Mouse (Mus musculus) intestine, postnatal 0 days (tissue): ENCODE measurements at regions not wholly inside any gene's neighbourhood (a gene's known extent, or its start where the extent isn't known, plus 50 kb on each side); places are given as distances from the start of the nearest gene placed in this dataset.

Experiments used
- ATAC-seq: fragments of 200-750 bp; cut with Nextera tagmentation; 2 replicates; pipeline ENCODE4 v1.8.0; 2017; ENCODE audit warnings: mild to moderate bottlenecking, moderate TSS enrichment, moderate library complexity
- H3K27ac ChIP-seq: fragments of 300-500 bp; sonication (generic); 2 replicates; pipeline ENCODE4 v1.5.1; 2014; ENCODE audit warnings: mild to moderate bottlenecking, low read depth, low read length, moderate library complexity
- H3K27me3 ChIP-seq: fragments of 300-500 bp; sonication (generic); replicated peaks from 2 replicates; pipeline ENCODE4 v1.6.1; 2014; ENCODE audit warnings: low read length, mixed read lengths; ENCODE audit not compliant: control insufficient read depth, insufficient read depth
- H3K36me3 ChIP-seq: fragments of 300-500 bp; sonication (generic); 2 replicates; pipeline ENCODE4 v1.6.1; 2014; ENCODE audit warnings: mild to moderate bottlenecking, moderate library complexity; ENCODE audit not compliant: control insufficient read depth, insufficient read depth
- H3K4me1 ChIP-seq: fragments of 300-500 bp; sonication (generic); replicated peaks from 2 replicates; pipeline ENCODE4 v1.6.1; 2014; ENCODE audit warnings: antibody characterized with exemption, low read length, mixed read lengths; ENCODE audit not compliant: control insufficient read depth, insufficient read depth
- H3K4me2 ChIP-seq: fragments of 300-500 bp; sonication (generic); replicated peaks from 2 replicates; pipeline ENCODE4 v1.6.1; 2014; ENCODE audit warnings: low read depth, mild to moderate bottlenecking, moderate library complexity
- H3K4me3 ChIP-seq: fragments of 300-500 bp; sonication (generic); 2 replicates; pipeline ENCODE4 v1.5.1; 2014; ENCODE audit warnings: low read depth, low read length
- H3K9ac ChIP-seq: fragments of 300-500 bp; sonication (generic); 2 replicates; pipeline ENCODE4 v1.6.1; 2014; ENCODE audit warnings: mild to moderate bottlenecking, low read depth, low read length
- H3K9me3 ChIP-seq: fragments of 300-500 bp; sonication (generic); 2 replicates; pipeline ENCODE4 v1.6.1; 2016; ENCODE audit warnings: mixed run types; ENCODE audit not compliant: control insufficient read depth
- CTCF ChIP-seq: sonication (generic); IDR thresholded peaks from 2 replicates; pipeline ENCODE4 v1.5.1; 2016; ENCODE audit warnings: low read depth, mild to moderate bottlenecking, control low read depth, antibody characterized with exemption, moderate library complexity
- WGBS: fragments of 180-500 bp; shearing (Covaris S2); extraction: QIAGEN DNeasy Blood & Tissue Kit; methylation state at CpG from one replicate; pipeline ENCODE4 v1.1.7; 2014; 5-methylcytosine and 5-hydroxymethylcytosine counted together

GRCm38 (mm10) chr3:9123079-9123478 lies 486.8 kb downstream of the Zfp704 start:
- no peak overlapping the region for H3K4me2 ChIP-seq
- WGBS: 67% methylated on average over 5 of the region's 5 CpGs
- H3K9ac ChIP-seq: no peak overlapping the region

GRCm38 (mm10) chr3:9117913-9118312 lies 492.0 kb downstream of the Zfp704 start:
- H3K27ac ChIP-seq: no peak overlapping the region
- 87% methylated on average over 3 of the region's 3 CpGs for WGBS
- H3K36me3 ChIP-seq: no peaks in the 10 kb centered on the region

More at GRCm38 (mm10) chr3:9123079-9123478, 486.8 kb downstream of the Zfp704 start:
- ATAC-seq: no peak
- no peaks in the 10 kb centered on the region for H3K36me3 ChIP-seq
- no peak for TF ChIP-seq CTCF
- H3K9me3 ChIP-seq: no peaks in the 10 kb centered on the region
- no peak overlapping the region for H3K27ac ChIP-seq
- no peak overlapping the region for H3K4me3 ChIP-seq
- H3K27me3 ChIP-seq: no peaks in the 10 kb centered on the region
- H3K4me1 ChIP-seq: no peaks in the 10 kb centered on the region

GRCm38 (mm10) chr3:9113410-9113809 lies 496.5 kb downstream of the Zfp704 start:
- Histone ChIP-seq H3K27ac (no peak overlapping the region), H3K4me1 (no peaks in the 10 kb centered on the region; the same call in 1 of the 2 replicates), H3K4me3 (no peak overlapping the region), H3K36me3 (no peaks in the 10 kb centered on the region), H3K9ac (no peak overlapping the region), H3K27me3 (peaks cover 11% of the 10 kb centered on the region; the same call in 1 of the 2 replicates), H3K4me2 (no peak overlapping the region), H3K9me3 (no peaks in the 10 kb centered on the region)
- WGBS: 42% methylated on average over 5 of the region's 5 CpGs
- peak; percentile 93 for ATAC-seq
- no peak for TF ChIP-seq CTCF

More at GRCm38 (mm10) chr3:9117913-9118312, 492.0 kb downstream of the Zfp704 start:
- Histone ChIP-seq H3K4me2 (no peak overlapping the region), H3K9me3 (no peaks in the 10 kb centered on the region), H3K9ac (no peak overlapping the region), H3K27me3 (0 out of 2 replicates have a peak, but pooled peaks cover 6% of the 10 kb centered on the region), H3K4me1 (no peaks in the 10 kb centered on the region; the same call in 1 of the 2 replicates), H3K4me3 (no peak overlapping the region)
- no peak for ATAC-seq
- no peak for TF ChIP-seq CTCF

- Histone ChIP-seq H3K4me2 (0 out of 2 replicates have a peak overlapping the region, but pooled peaks have one; percentile 3), H3K27me3 (peaks cover 11% of the 10 kb centered on the region; the same call in 1 of the 2 replicates), H3K27ac (no peak overlapping the region), H3K4me1 (peaks cover 1% of the 10 kb centered on the region; the same call in 1 of the 2 replicates), H3K9ac (no peak overlapping the region), H3K36me3 (no peaks in the 10 kb centered on the region), H3K9me3 (no peaks in the 10 kb centered on the region), H3K4me3 (no peak overlapping the region)
- peak; percentile 35; the same call in 1 of the 2 replicates for ATAC-seq
- WGBS: 12% methylated on average over 11 of the region's 11 CpGs
- no peak for TF ChIP-seq CTCF
Observed at GRCm38 (mm10) chr3:9110741-9111140, 499.1 kb downstream of the Zfp704 start.

GRCm38 (mm10) chr3:9109991-9110390 lies 499.9 kb downstream of the Zfp704 start:
- 65% methylated on average over 8 of the region's 8 CpGs for WGBS
- H3K36me3 ChIP-seq: no peaks in the 10 kb centered on the region

GRCm38 (mm10) chr3:9109485-9109884 lies 500.4 kb downstream of the Zfp704 start:
- no peak overlapping the region for H3K4me2 ChIP-seq
- no peaks in the 10 kb centered on the region for H3K36me3 ChIP-seq
- no peak for TF ChIP-seq CTCF
- H3K27me3 ChIP-seq: peaks cover 11% of the 10 kb centered on the region; the same call in 1 of the 2 replicates
- H3K27ac ChIP-seq: no peak overlapping the region
- H3K9me3 ChIP-seq: no peaks in the 10 kb centered on the region
- ATAC-seq: no peak
- H3K9ac ChIP-seq: no peak overlapping the region
- H3K4me3 ChIP-seq: no peak overlapping the region
- WGBS: 85% methylated on average over 5 of the region's 5 CpGs
- H3K4me1 ChIP-seq: peaks cover 3% of the 10 kb centered on the region; the same call in 1 of the 2 replicates

More at GRCm38 (mm10) chr3:9109991-9110390, 499.9 kb downstream of the Zfp704 start:
- peaks cover 11% of the 10 kb centered on the region; the same call in 1 of the 2 replicates for H3K27me3 ChIP-seq
- no peak overlapping the region for H3K4me3 ChIP-seq
- no peak overlapping the region for H3K4me2 ChIP-seq
- TF ChIP-seq CTCF: no peak
- peaks cover 3% of the 10 kb centered on the region; the same call in 1 of the 2 replicates for H3K4me1 ChIP-seq
- H3K27ac ChIP-seq: no peak overlapping the region
- no peaks in the 10 kb centered on the region for H3K9me3 ChIP-seq
- ATAC-seq: no peak
- H3K9ac ChIP-seq: no peak overlapping the region
